Mouse (Mus musculus) liver, embryonic 14.5 days (tissue): ENCODE measurements around the gene BC025446. TPM values are rescaled to one million over a fixed set of nuclear protein-coding genes. Genes with fewer than 3 reads are reported as not detected.

Experiments used
- ATAC-seq: fragments of 200-750 bp; cut with Nextera tagmentation; 2 replicates; pipeline ENCODE4 v1.8.0; 2017; ENCODE audit warnings: moderate number of reproducible peaks, mild to moderate bottlenecking, moderate library complexity; ENCODE audit not compliant: insufficient read depth
- DNase-seq, 3 experiments: peaks; one replicate each; pipeline ENCODE4 v3.0.0-alpha.2; 2012 to 2013; ENCODE audit warnings: low read depth in 3 of 3, low spot score in 3 of 3
- H3K27ac ChIP-seq: fragments of 300-500 bp; sonication (generic); 2 replicates; pipeline ENCODE4 v1.5.1; 2014; ENCODE audit warnings: moderate library complexity, mild to moderate bottlenecking, control low read depth, inconsistent platforms
- H3K27me3 ChIP-seq: fragments of 300-500 bp; sonication (generic); 2 replicates; pipeline ENCODE4 v1.6.1; 2014; ENCODE audit warnings: mild to moderate bottlenecking, low read length, moderate library complexity; ENCODE audit not compliant: control insufficient read depth, insufficient read depth
- H3K36me3 ChIP-seq: fragments of 300-500 bp; sonication (generic); replicated peaks from 2 replicates; pipeline ENCODE4 v1.6.1; 2014; ENCODE audit warnings: low read depth; ENCODE audit not compliant: control insufficient read depth, insufficient read depth
- H3K4me1 ChIP-seq, 2 experiments: fragments of 200-500 bp in 1 of 2; fragments of 300-500 bp in 1 of 2; sonication (generic) in 1 of 2; replicated peaks; 2 replicates each; pipeline ENCODE4 v1.6.1; 2012 to 2014; ENCODE audit warnings: antibody characterized with exemption in 1 of 2, inconsistent platforms in 1 of 2, low read length in 1 of 2; ENCODE audit not compliant: control insufficient read depth in 2 of 2, insufficient read depth in 2 of 2
- H3K4me2 ChIP-seq: fragments of 300-500 bp; sonication (generic); 2 replicates; pipeline ENCODE4 v1.6.1; 2014; ENCODE audit warnings: low read depth, mild to moderate bottlenecking, control low read depth, moderate library complexity
- H3K4me3 ChIP-seq, 2 experiments: fragments of 200-500 bp in 1 of 2; fragments of 300-500 bp in 1 of 2; sonication (generic) in 1 of 2; 2 replicates each; pipeline ENCODE4 v1.5.1; 2012 to 2014; ENCODE audit warnings: low read depth in 2 of 2, low read length in 2 of 2, mild to moderate bottlenecking in 2 of 2, control low read depth in 1 of 2, inconsistent platforms in 1 of 2, moderate library complexity in 1 of 2; ENCODE audit not compliant: insufficient read depth in 1 of 2
- H3K9ac ChIP-seq: fragments of 300-500 bp; sonication (generic); replicated peaks from 2 replicates; pipeline ENCODE4 v1.6.1; 2014; ENCODE audit warnings: mild to moderate bottlenecking, control low read depth, moderate library complexity
- H3K9me3 ChIP-seq: fragments of 300-500 bp; sonication (generic); 2 replicates; pipeline ENCODE4 v1.6.1; 2016; ENCODE audit warnings: low read length, mixed read lengths; ENCODE audit not compliant: control insufficient read depth
- CTCF ChIP-seq: IDR thresholded peaks from 2 replicates; pipeline ENCODE4 v1.5.1; 2016; ENCODE audit warnings: antibody characterized with exemption, low read depth, control low read depth
- EP300 ChIP-seq: IDR thresholded peaks from 2 replicates; pipeline ENCODE4 v1.6.1; 2016; ENCODE audit warnings: antibody characterized with exemption, low read depth
- WGBS: fragments of 180-500 bp; shearing (Covaris S2); extraction: QIAGEN DNeasy Blood & Tissue Kit; methylation state at CpG from one replicate; pipeline ENCODE4 v1.1.7; 2014; ENCODE audit not compliant: insufficient replicate concordance; 5-methylcytosine and 5-hydroxymethylcytosine counted together
- polyA plus RNA-seq, 2 experiments: library from polyadenylated mRNA; depleted of rRNA in 1 of 2; stranded (reverse) in 1 of 2; unstranded in 1 of 2; fragments of >200 nt; fragmentation: Nextera tagmentation in 1 of 2; extraction: Ambion mirVana in 1 of 2; gene quantifications; 2 replicates each; pipeline versions ENCODE4 v1.2.1 to v1.2.3; 2012 to 2014

The BC025446 gene
- polyA plus RNA-seq, 2 experiments, result 3.0 to 5.7 TPM

- ATAC-seq (no peak), DNase-seq (no peak)
- Histone ChIP-seq H3K27ac (no peak overlapping the region), H3K36me3 (no peaks in the 10 kb centered on the region), H3K9ac (no peak overlapping the region), H3K9me3 (no peaks in the 10 kb centered on the region), H3K4me3 (no peak overlapping the region), H3K27me3 (no peaks in the 10 kb centered on the region), H3K4me2 (no peak overlapping the region), H3K4me1 (no peaks in the 10 kb centered on the region)
- no peak for TF ChIP-seq EP300
- TF ChIP-seq CTCF, result no peak
Observed at GRCm38 (mm10) chr15:75270169-75270568, 54.0 kb downstream of the BC025446 start.

GRCm38 (mm10) chr15:75270691-75271362 lies 54.7 kb downstream of the BC025446 start:
- DNase-seq, result no peak
- Histone ChIP-seq H3K9me3 (no peaks in the 10 kb centered on the region), H3K9ac (no peak overlapping the region)

GRCm38 (mm10) chr15:75271426-75271825 lies 55.2 kb downstream of the BC025446 start:
- no peak overlapping the region for H3K27ac ChIP-seq
- DNase-seq, result no peak
- ATAC-seq, result no peak

More at GRCm38 (mm10) chr15:75270691-75271362, 54.7 kb downstream of the BC025446 start:
- Histone ChIP-seq H3K27me3 (no peaks in the 10 kb centered on the region), H3K4me2 (no peak overlapping the region), H3K4me3 (no peak overlapping the region), H3K4me1 (no peaks in the 10 kb centered on the region), H3K27ac (no peak overlapping the region), H3K36me3 (no peaks in the 10 kb centered on the region)
- no peak for ATAC-seq
- 49% methylated on average over 3 of the region's 3 CpGs for WGBS
- TF ChIP-seq CTCF, result no peak
- TF ChIP-seq EP300, result no peak

GRCm38 (mm10) chr15:75271891-75272290 lies 55.7 kb downstream of the BC025446 start:
- TF ChIP-seq CTCF (no peak), EP300 (no peak)
- Histone ChIP-seq H3K9ac (no peak overlapping the region), H3K4me3 (no peak overlapping the region), H3K27me3 (no peaks in the 10 kb centered on the region), H3K9me3 (no peaks in the 10 kb centered on the region), H3K4me2 (no peak overlapping the region), H3K27ac (no peak overlapping the region), H3K4me1 (no peaks in the 10 kb centered on the region), H3K36me3 (no peaks in the 10 kb centered on the region)
- WGBS, result 36% methylated on average over 3 of the region's 3 CpGs
- no peak for ATAC-seq
- DNase-seq, result no peak

More at GRCm38 (mm10) chr15:75271426-75271825, 55.2 kb downstream of the BC025446 start:
- WGBS, result 33% methylated on average over 1 of the region's 1 CpGs
- Histone ChIP-seq H3K4me1 (no peaks in the 10 kb centered on the region), H3K9me3 (no peaks in the 10 kb centered on the region), H3K36me3 (no peaks in the 10 kb centered on the region), H3K4me2 (no peak overlapping the region), H3K9ac (no peak overlapping the region), H3K4me3 (no peak overlapping the region), H3K27me3 (no peaks in the 10 kb centered on the region)
- TF ChIP-seq CTCF, result no peak
- TF ChIP-seq EP300, result no peak

Other genes with a start within 250 kb of the BC025446 start
- not detected in 2 replicates for gene Ly6i, start 232.9 kb upstream of the BC025446 start, polyA plus RNA-seq (2012; rRNA removed)
- gene Ly6i, start 232.9 kb upstream of the BC025446 start, polyA plus RNA-seq (2014; fragmentation: Nextera tagmentation; extraction: Ambion mirVana), result 0.24 TPM in 1 of 2 replicates, not detected in the other
- gene Ly6a, start 218.3 kb upstream of the BC025446 start, polyA plus RNA-seq (2012; rRNA removed), result 1.6 and 1.7 TPM in 2 replicates
- 3.6 and 4.0 TPM in 2 replicates for gene Ly6a, start 218.3 kb upstream of the BC025446 start, polyA plus RNA-seq (2014; fragmentation: Nextera tagmentation; extraction: Ambion mirVana)
- gene Ly6c1, start 167.5 kb upstream of the BC025446 start, polyA plus RNA-seq (2012; rRNA removed), result 0.11 and 0.17 TPM in 2 replicates
- 0.28 TPM in 1 of 2 replicates, not detected in the other for gene Ly6c1, start 167.5 kb upstream of the BC025446 start, polyA plus RNA-seq (2014; fragmentation: Nextera tagmentation; extraction: Ambion mirVana)
- gene Ly6c2, start 104.4 kb upstream of the BC025446 start, polyA plus RNA-seq (2012; rRNA removed), result 21.6 and 23.6 TPM in 2 replicates
- gene Ly6c2, start 104.4 kb upstream of the BC025446 start, polyA plus RNA-seq (2014; fragmentation: Nextera tagmentation; extraction: Ambion mirVana), result 29.8 and 43.1 TPM in 2 replicates
- 0.30 and 0.51 TPM in 2 replicates for gene Ly6g, start 61.1 kb upstream of the BC025446 start, polyA plus RNA-seq (2012; rRNA removed)
- 0.74 and 0.86 TPM in 2 replicates for gene Ly6g, start 61.1 kb upstream of the BC025446 start, polyA plus RNA-seq (2014; fragmentation: Nextera tagmentation; extraction: Ambion mirVana)
- 0.05 TPM in 1 of 2 replicates, not detected in the other for gene Ly6f, start 52.0 kb downstream of the BC025446 start, polyA plus RNA-seq (2012; rRNA removed)
- not detected in 2 replicates for gene Ly6f, start 52.0 kb downstream of the BC025446 start, polyA plus RNA-seq (2014; fragmentation: Nextera tagmentation; extraction: Ambion mirVana)